Mouse (Mus musculus): ENCODE results near the gene Unc45b. TPM values are rescaled to one million over a fixed set of nuclear protein-coding genes. Genes with fewer than 3 reads are reported as not detected.
A peak's percentile ranks its signal among the peaks of the same experiment; 100 is the strongest.
"Not testable (repeated sequence)": the region's sequence is repeated elsewhere in the genome, so short reads cannot be mapped to it uniquely, and the experiment has no call there.

Unc45b gene
- polyA plus RNA-seq, 1 experiment from 2014 or later = 1.3 TPM

GRCm38 (mm10) chr11:82954631-82955030 lies 44.3 kb downstream of the Unc45b start:
- no peak for ATAC-seq (ENCODE audit: low FRiP score)
- H3K27ac ChIP-seq = no peak overlapping the region
- 79% methylated on average over 6 of the region's 6 CpGs for WGBS
- peaks cover 58% of the 10 kb centered on the region for H3K27me3 ChIP-seq
- H3K4me1 ChIP-seq (replicated peaks) = peaks cover 9% of the 10 kb centered on the region; the same call in 1 of the 2 replicates
- no peaks in the 10 kb centered on the region for H3K36me3 ChIP-seq
- H3K9ac ChIP-seq = no peak overlapping the region
- H3K4me2 ChIP-seq = no peak overlapping the region
- H3K9me3 ChIP-seq = no peaks in the 10 kb centered on the region
- H3K4me3 ChIP-seq = no peak overlapping the region

GRCm38 (mm10) chr11:82956925-82957324 lies 46.6 kb downstream of the Unc45b start:
- Histone ChIP-seq H3K27ac (no peak overlapping the region), H3K4me3 (no peak overlapping the region), H3K9ac (no peak overlapping the region), H3K4me2 (no peak overlapping the region), H3K36me3 (no peaks in the 10 kb centered on the region), H3K9me3 (no peaks in the 10 kb centered on the region), H3K27me3 (peaks cover 48% of the 10 kb centered on the region), H3K4me1 (replicated peaks) (0 out of 2 replicates have a peak, but pooled peaks cover 2% of the 10 kb centered on the region)
- no peak for ATAC-seq (ENCODE audit: low FRiP score)
- 76% methylated on average over 10 of the region's 10 CpGs for WGBS

- H3K4me1 ChIP-seq (replicated peaks) = no peaks in the 10 kb centered on the region
- no peak overlapping the region for H3K9ac ChIP-seq
- H3K27ac ChIP-seq = no peak overlapping the region
- WGBS = 22% methylated on average over 4 of the region's 4 CpGs
- H3K4me3 ChIP-seq = no peak overlapping the region
- no peaks in the 10 kb centered on the region for H3K36me3 ChIP-seq
- H3K9me3 ChIP-seq = no peaks in the 10 kb centered on the region
- peaks cover 21% of the 10 kb centered on the region; the same call in 1 of the 2 replicates for H3K27me3 ChIP-seq
- no peak overlapping the region for H3K4me2 ChIP-seq
- no peak for ATAC-seq (ENCODE audit: low FRiP score)
Observed at GRCm38 (mm10) chr11:82959613-82960012, 49.3 kb downstream of the Unc45b start.

- no peak for ATAC-seq (ENCODE audit: low FRiP score)
- no peak overlapping the region for H3K4me2 ChIP-seq
- no peak overlapping the region for H3K27ac ChIP-seq
- WGBS = 87% methylated on average over 2 of the region's 2 CpGs
- H3K36me3 ChIP-seq = no peaks in the 10 kb centered on the region
- H3K27me3 ChIP-seq = peaks cover 12% of the 10 kb centered on the region; the same call in 1 of the 2 replicates
- no peaks in the 10 kb centered on the region for H3K4me1 ChIP-seq (replicated peaks)
- H3K9me3 ChIP-seq = no peaks in the 10 kb centered on the region
- H3K9ac ChIP-seq = no peak overlapping the region
- no peak overlapping the region for H3K4me3 ChIP-seq
Observed at GRCm38 (mm10) chr11:82961743-82962142, 51.4 kb downstream of the Unc45b start.

GRCm38 (mm10) chr11:82962215-82962614 lies 51.9 kb downstream of the Unc45b start:
- no peaks in the 10 kb centered on the region for H3K4me1 ChIP-seq (replicated peaks)
- WGBS = 91% methylated on average over 8 of the region's 8 CpGs

GRCm38 (mm10) chr11:82970712-82971589 lies 60.6 kb downstream of the Unc45b start:
- Histone ChIP-seq H3K27ac (peak overlapping the region; percentile 42; the same call in 1 of the 2 replicates), H3K36me3 (no peaks in the 10 kb centered on the region)

More at GRCm38 (mm10) chr11:82962215-82962614, 51.9 kb downstream of the Unc45b start:
- Histone ChIP-seq H3K9ac (no peak overlapping the region), H3K4me3 (no peak overlapping the region), H3K9me3 (no peaks in the 10 kb centered on the region), H3K27ac (no peak overlapping the region), H3K36me3 (no peaks in the 10 kb centered on the region), H3K4me2 (no peak overlapping the region), H3K27me3 (peaks cover 12% of the 10 kb centered on the region; the same call in 1 of the 2 replicates)
- ATAC-seq (ENCODE audit: low FRiP score) = no peak

GRCm38 (mm10) chr11:82971590-82971974 lies 61.2 kb downstream of the Unc45b start:
- 55% methylated on average over 11 of the region's 11 CpGs for WGBS
- Histone ChIP-seq H3K9me3 (no peaks in the 10 kb centered on the region), H3K36me3 (no peaks in the 10 kb centered on the region), H3K4me1 (replicated peaks) (peaks cover 13% of the 10 kb centered on the region), H3K27me3 (peaks cover 4% of the 10 kb centered on the region; the same call in 1 of the 2 replicates), H3K9ac (0 out of 2 replicates have a peak overlapping the region, but pooled peaks have one; percentile 43), H3K4me2 (peak overlapping the region; percentile 54), H3K4me3 (peak overlapping the region; percentile 33), H3K27ac (peak overlapping the region; percentile 15; the same call in 1 of the 2 replicates)
- no peak for ATAC-seq (ENCODE audit: low FRiP score)

More at GRCm38 (mm10) chr11:82970712-82971589, 60.6 kb downstream of the Unc45b start:
- Histone ChIP-seq H3K4me2 (peak overlapping the region; percentile 54), H3K4me1 (replicated peaks) (peaks cover 13% of the 10 kb centered on the region), H3K9ac (peak overlapping the region; percentile 62), H3K9me3 (no peaks in the 10 kb centered on the region), H3K4me3 (peak overlapping the region; percentile 33), H3K27me3 (peaks cover 4% of the 10 kb centered on the region; the same call in 1 of the 2 replicates)
- peak; percentile 59 for ATAC-seq (ENCODE audit: low FRiP score)
- 9% methylated on average over 31 of the region's 31 CpGs for WGBS

- no peak for ATAC-seq (ENCODE audit: low FRiP score)
Observed at GRCm38 (mm10) chr11:82973916-82974315, 63.6 kb downstream of the Unc45b start.

GRCm38 (mm10) chr11:82982409-82982808 lies 72.1 kb downstream of the Unc45b start:
- not testable (repeated sequence) for H3K36me3 ChIP-seq; H3K9ac ChIP-seq; H3K27me3 ChIP-seq; H3K4me1 ChIP-seq (replicated peaks); ATAC-seq (ENCODE audit: low FRiP score); H3K4me2 ChIP-seq; H3K4me3 ChIP-seq; H3K9me3 ChIP-seq; H3K27ac ChIP-seq
- WGBS = 97% methylated on average over 2 of the region's 2 CpGs

More at GRCm38 (mm10) chr11:82973916-82974315, 63.6 kb downstream of the Unc45b start:
- no peaks in the 10 kb centered on the region for H3K36me3 ChIP-seq
- H3K9me3 ChIP-seq = no peaks in the 10 kb centered on the region
- H3K27ac ChIP-seq = no peak overlapping the region
- peaks cover 13% of the 10 kb centered on the region for H3K4me1 ChIP-seq (replicated peaks)
- H3K27me3 ChIP-seq = peaks cover 4% of the 10 kb centered on the region; the same call in 1 of the 2 replicates
- H3K4me3 ChIP-seq = no peak overlapping the region
- 59% methylated on average over 5 of the region's 5 CpGs for WGBS
- no peak overlapping the region for H3K9ac ChIP-seq
- no peak overlapping the region for H3K4me2 ChIP-seq

- no peak overlapping the region for H3K9ac ChIP-seq
- H3K9me3 ChIP-seq = no peaks in the 10 kb centered on the region; the same call in 1 of the 2 replicates
- H3K4me3 ChIP-seq = no peak overlapping the region
- no peaks in the 10 kb centered on the region for H3K36me3 ChIP-seq
- H3K27me3 ChIP-seq = no peaks in the 10 kb centered on the region
- ATAC-seq (ENCODE audit: low FRiP score) = no peak
- H3K4me1 ChIP-seq (replicated peaks) = no peaks in the 10 kb centered on the region
- WGBS = 82% methylated on average over 17 of the region's 17 CpGs
- no peak overlapping the region for H3K4me2 ChIP-seq
- no peak overlapping the region for H3K27ac ChIP-seq
Observed at GRCm38 (mm10) chr11:82983193-82983592, 72.8 kb downstream of the Unc45b start.

- Histone ChIP-seq H3K27ac (no peak overlapping the region), H3K4me2 (no peak overlapping the region), H3K4me3 (no peak overlapping the region), H3K4me1 (replicated peaks) (peaks cover 8% of the 10 kb centered on the region), H3K9ac (no peak overlapping the region), H3K36me3 (no peaks in the 10 kb centered on the region), H3K27me3 (peaks cover 15% of the 10 kb centered on the region), H3K9me3 (no peaks in the 10 kb centered on the region; the same call in 1 of the 2 replicates)
- WGBS = 89% methylated on average over 6 of the region's 6 CpGs
- no peak for ATAC-seq (ENCODE audit: low FRiP score)
Observed at GRCm38 (mm10) chr11:82987621-82988020, 77.3 kb downstream of the Unc45b start.

- H3K4me2 ChIP-seq = no peak overlapping the region
- no peak for ATAC-seq (ENCODE audit: low FRiP score)
- H3K9ac ChIP-seq = no peak overlapping the region
- H3K4me3 ChIP-seq = no peak overlapping the region
- H3K9me3 ChIP-seq = no peaks in the 10 kb centered on the region; the same call in 1 of the 2 replicates
- WGBS = 43% methylated on average over 12 of the region's 12 CpGs
- H3K4me1 ChIP-seq (replicated peaks) = peaks cover 8% of the 10 kb centered on the region
- peaks cover 15% of the 10 kb centered on the region for H3K27me3 ChIP-seq
- H3K27ac ChIP-seq = no peak overlapping the region
- no peaks in the 10 kb centered on the region for H3K36me3 ChIP-seq
Observed at GRCm38 (mm10) chr11:82989357-82989756, 79.0 kb downstream of the Unc45b start.

Data from hindbrain, embryonic 13.5 days (tissue).